Mouse (Mus musculus) liver, postnatal 0 days (tissue): ENCODE measurements around the gene Uba7. TPM values are rescaled to one million over a fixed set of nuclear protein-coding genes. Genes with fewer than 3 reads are reported as not detected.
A peak's percentile ranks its signal among the peaks of the same experiment; 100 is the strongest.

Experiments
- ATAC-seq: fragments of 200-750 bp; cut with Nextera tagmentation; 2 replicates; pipeline ENCODE4 v1.8.0; 2017; ENCODE audit warnings: mild to moderate bottlenecking, moderate library complexity
- DNase-seq: peaks from one replicate; pipeline ENCODE4 v3.0.0-alpha.2; 2016
- H3K27ac ChIP-seq: fragments of 300-500 bp; sonication (generic); 2 replicates; pipeline ENCODE4 v1.5.1; 2014; ENCODE audit warnings: antibody characterized with exemption, moderate library complexity, mild to moderate bottlenecking, low read depth
- H3K27me3 ChIP-seq: fragments of 300-500 bp; sonication (generic); 2 replicates; pipeline ENCODE4 v1.6.1; 2014; ENCODE audit warnings: low read length, control low read depth, mixed read lengths; ENCODE audit not compliant: insufficient read depth
- H3K36me3 ChIP-seq: fragments of 300-500 bp; sonication (generic); replicated peaks from 2 replicates; pipeline ENCODE4 v1.6.1; 2014; ENCODE audit warnings: mild to moderate bottlenecking, control low read depth, low read length, moderate library complexity, mixed read lengths; ENCODE audit not compliant: insufficient read depth
- H3K4me1 ChIP-seq: fragments of 300-500 bp; sonication (generic); 2 replicates; pipeline ENCODE4 v1.6.1; 2014; ENCODE audit warnings: antibody characterized with exemption, mild to moderate bottlenecking, control low read depth; ENCODE audit not compliant: insufficient read depth
- H3K4me2 ChIP-seq: fragments of 300-500 bp; sonication (generic); 2 replicates; pipeline ENCODE4 v1.6.1; 2014; ENCODE audit warnings: low read depth, mild to moderate bottlenecking, low read length, moderate library complexity, mixed read lengths
- H3K4me3 ChIP-seq: fragments of 300-500 bp; sonication (generic); 2 replicates; pipeline ENCODE4 v1.5.1; 2014; ENCODE audit warnings: low read depth, low read length
- H3K9ac ChIP-seq: fragments of 300-500 bp; sonication (generic); replicated peaks from 2 replicates; pipeline ENCODE4 v1.6.1; 2014; ENCODE audit warnings: mild to moderate bottlenecking, moderate library complexity
- H3K9me3 ChIP-seq: fragments of 300-500 bp; sonication (generic); 2 replicates; pipeline ENCODE4 v1.6.1; 2016; ENCODE audit warnings: mild to moderate bottlenecking, control low read depth, low read length, mixed read lengths
- CTCF ChIP-seq: sonication (generic); IDR thresholded peaks from 2 replicates; pipeline ENCODE4 v1.5.1; 2016; ENCODE audit warnings: antibody characterized with exemption, low read depth
- EP300 ChIP-seq: IDR thresholded peaks from 2 replicates; pipeline ENCODE4 v1.6.1; 2016; ENCODE audit warnings: antibody characterized with exemption, low read depth, mild to moderate bottlenecking
- WGBS: fragments of 180-500 bp; shearing (Covaris S2); extraction: QIAGEN DNeasy Blood & Tissue Kit; methylation state at CpG from one replicate; pipeline ENCODE4 v1.1.7; 2014; ENCODE audit not compliant: insufficient replicate concordance; 5-methylcytosine and 5-hydroxymethylcytosine counted together
- polyA plus RNA-seq: library from polyadenylated mRNA; unstranded; fragments of >200 nt; fragmentation: Nextera tagmentation; extraction: Ambion mirVana; gene quantifications from 2 replicates; pipeline ENCODE4 v1.2.1, GENCODE M21; 2015

Uba7 gene
- polyA plus RNA-seq, 1 experiment from 2014 or later: 33.2 TPM

DNA sequence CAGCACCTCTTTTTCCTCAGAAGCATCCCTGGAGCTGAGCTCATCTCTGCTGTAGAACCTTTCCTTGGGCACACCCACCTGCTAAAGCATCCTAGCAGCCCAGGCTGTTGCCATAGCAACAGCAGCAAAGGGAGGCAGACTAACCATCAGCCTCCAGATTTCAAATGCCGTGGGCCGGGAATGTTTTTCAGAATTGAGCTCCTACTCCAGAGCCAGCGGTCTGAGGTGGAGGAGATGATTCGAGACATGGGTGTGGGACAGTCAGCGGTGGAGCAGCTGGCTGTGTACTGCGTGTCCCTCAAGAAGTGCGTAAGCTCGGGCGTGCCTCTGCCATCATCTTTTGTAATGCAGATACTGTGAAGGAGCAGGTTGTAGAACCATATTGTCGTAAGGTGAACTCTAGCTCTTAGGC, 13.9 kb upstream of the Uba7 start:
- peaks cover 26% of the 10 kb centered on the region for H3K36me3 ChIP-seq
- no peak for TF ChIP-seq EP300
- no peak for TF ChIP-seq CTCF
- no peaks in the 10 kb centered on the region for H3K9me3 ChIP-seq
- H3K27ac ChIP-seq: no peak overlapping the region
- H3K4me3 ChIP-seq: no peak overlapping the region
- H3K27me3 ChIP-seq: no peaks in the 10 kb centered on the region
- 90% methylated on average over 10 of the region's 10 CpGs for WGBS
- H3K9ac ChIP-seq: no peak overlapping the region
- no peak for ATAC-seq
- H3K4me2 ChIP-seq: no peak overlapping the region
- no peak for DNase-seq
- no peaks in the 10 kb centered on the region for H3K4me1 ChIP-seq

GRCm38 (mm10) chr9:107961881-107962280, 13.4 kb upstream of the Uba7 start:
- Histone ChIP-seq H3K9me3 (no peaks in the 10 kb centered on the region), H3K27ac (no peak overlapping the region), H3K36me3 (peaks cover 26% of the 10 kb centered on the region), H3K4me1 (no peaks in the 10 kb centered on the region), H3K9ac (no peak overlapping the region), H3K4me2 (no peak overlapping the region), H3K27me3 (no peaks in the 10 kb centered on the region), H3K4me3 (no peak overlapping the region)
- ATAC-seq: no peak
- 49% methylated on average over 5 of the region's 5 CpGs for WGBS
- TF ChIP-seq EP300 (no peak), CTCF (peak; percentile 50)
- no peak for DNase-seq

DNA sequence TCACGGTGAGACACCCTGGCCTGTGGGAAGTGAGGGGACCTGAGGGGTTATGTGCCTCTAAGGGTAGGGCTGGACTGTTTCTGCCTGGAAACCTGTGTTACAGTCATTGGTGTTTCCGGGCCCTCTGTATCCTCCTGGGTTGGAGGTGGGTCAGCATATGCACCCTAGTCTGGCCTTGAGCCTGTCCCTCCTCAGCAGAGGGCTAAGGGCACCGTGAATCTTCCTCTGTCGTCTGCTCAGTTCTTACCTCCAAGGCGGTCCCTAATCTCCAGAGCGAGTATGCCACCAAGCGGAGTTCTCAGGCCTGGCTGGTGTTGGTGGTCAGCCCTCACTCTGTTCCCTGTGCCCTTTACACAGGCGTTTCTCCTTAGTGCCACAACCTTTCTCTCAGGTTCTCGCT, 12.4 kb upstream of the Uba7 start:
- TF ChIP-seq EP300: no peak
- Histone ChIP-seq H3K9me3 (no peaks in the 10 kb centered on the region), H3K4me1 (peaks cover 4% of the 10 kb centered on the region; the same call in 1 of the 2 replicates), H3K27ac (no peak overlapping the region), H3K9ac (no peak overlapping the region), H3K36me3 (peaks cover 26% of the 10 kb centered on the region), H3K27me3 (no peaks in the 10 kb centered on the region), H3K4me2 (no peak overlapping the region), H3K4me3 (no peak overlapping the region)
- DNase-seq (no peak), ATAC-seq (no peak)
- WGBS: 94% methylated on average over 9 of the region's 9 CpGs

- H3K27me3 ChIP-seq: no peaks in the 10 kb centered on the region
- peak; percentile 80 for ATAC-seq
- no peak overlapping the region for H3K27ac ChIP-seq
- H3K9me3 ChIP-seq: no peaks in the 10 kb centered on the region
- H3K4me2 ChIP-seq: no peak overlapping the region
- H3K36me3 ChIP-seq: peaks cover 25% of the 10 kb centered on the region
- H3K9ac ChIP-seq: no peak overlapping the region
- WGBS: 16% methylated on average over 5 of the region's 5 CpGs
- TF ChIP-seq EP300 (peak; percentile 23; the same call in 1 of the 2 replicates), CTCF (peak; percentile 98)
- peak; percentile 93 for DNase-seq
- H3K4me3 ChIP-seq: no peak overlapping the region
- peaks cover 4% of the 10 kb centered on the region; the same call in 1 of the 2 replicates for H3K4me1 ChIP-seq
These were observed 11.6 kb upstream of the Uba7 start for GRCm38 (mm10) chr9:107963700-107964099.

DNA sequence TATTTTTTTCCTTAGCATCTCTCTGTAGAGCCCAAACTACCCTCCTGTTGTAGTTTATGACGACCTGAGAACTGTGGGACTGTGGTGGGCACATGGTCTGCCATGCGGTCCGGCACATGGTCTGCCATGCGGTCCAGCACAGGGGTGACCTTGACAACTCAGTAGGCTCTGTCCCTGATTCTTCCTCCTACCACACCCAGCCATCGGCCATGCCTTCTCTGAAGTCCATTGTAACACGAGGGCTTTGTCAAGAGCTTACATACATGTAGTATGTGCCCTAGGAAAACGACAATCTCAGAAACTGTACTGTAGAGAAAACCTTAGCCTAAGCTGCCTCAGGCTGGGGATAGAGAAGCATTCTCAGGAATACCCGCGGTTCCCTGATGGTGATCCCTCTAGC, 10.6 kb upstream of the Uba7 start:
- H3K4me3 ChIP-seq: no peak overlapping the region
- DNase-seq (no peak), ATAC-seq (no peak)
- H3K9me3 ChIP-seq: no peaks in the 10 kb centered on the region
- no peak for TF ChIP-seq CTCF
- no peak for TF ChIP-seq EP300
- H3K4me2 ChIP-seq: no peak overlapping the region
- WGBS: 87% methylated on average over 9 of the region's 9 CpGs
- peaks cover 24% of the 10 kb centered on the region for H3K36me3 ChIP-seq
- peaks cover 4% of the 10 kb centered on the region; the same call in 1 of the 2 replicates for H3K4me1 ChIP-seq
- no peak overlapping the region for H3K27ac ChIP-seq
- no peak overlapping the region for H3K9ac ChIP-seq
- H3K27me3 ChIP-seq: no peaks in the 10 kb centered on the region

GRCm38 (mm10) chr9:107966676-107967075, 8.6 kb upstream of the Uba7 start:
- H3K9me3 ChIP-seq: no peaks in the 10 kb centered on the region
- 0 out of 2 replicates have a peak overlapping the region, but pooled peaks have one; percentile 6 for H3K27ac ChIP-seq
- H3K27me3 ChIP-seq: no peaks in the 10 kb centered on the region
- H3K9ac ChIP-seq: no peak overlapping the region
- 55% methylated on average over 10 of the region's 10 CpGs for WGBS
- H3K4me2 ChIP-seq: no peak overlapping the region
- no peak overlapping the region for H3K4me3 ChIP-seq
- ATAC-seq (no peak), DNase-seq (no peak)
- H3K36me3 ChIP-seq: peaks cover 15% of the 10 kb centered on the region
- TF ChIP-seq CTCF (no peak), EP300 (no peak)
- peaks cover 15% of the 10 kb centered on the region for H3K4me1 ChIP-seq

GRCm38 (mm10) chr9:107967437-107967836, 7.9 kb upstream of the Uba7 start:
- Histone ChIP-seq H3K4me3 (no peak overlapping the region), H3K9me3 (no peaks in the 10 kb centered on the region), H3K4me2 (no peak overlapping the region), H3K36me3 (peaks cover 10% of the 10 kb centered on the region), H3K4me1 (peaks cover 21% of the 10 kb centered on the region), H3K27me3 (no peaks in the 10 kb centered on the region), H3K27ac (no peak overlapping the region), H3K9ac (no peak overlapping the region)
- TF ChIP-seq EP300 (no peak), CTCF (no peak)
- no peak for DNase-seq
- 78% methylated on average over 6 of the region's 6 CpGs for WGBS
- no peak for ATAC-seq
